Comparison of ENCODE assay signal across 9 mouse cellular contexts in genomic region chr3:79884305-79884704, GRCm38 (mm10). TPM values are rescaled to one million over a fixed set of nuclear protein-coding genes. Genes with fewer than 3 reads are reported as not detected.
DNase-seq lines count a peak whose midpoint lies in the region; ATAC-seq and TF ChIP-seq lines count a peak whose summit lies in the region.
"Had no signal": no experiment of that assay in that cellular context is flagged by ENCODE, and none has a peak within 500 bp of the region (broad histone marks: within the 10 kb centered on the region; RNA-seq: fewer than 3 reads in every experiment).

Gene Fam198b (plus strand): TSS chr3:79884533.

- H3K27ac ChIP-seq in midbrain, embryonic 15.5 days = no peak within 1 kb of the TSS
- no peak within 1 kb of the TSS for H3K27ac ChIP-seq in midbrain, embryonic 13.5 days
- H3K27ac ChIP-seq in hindbrain, embryonic 14.5 days = no peak within 1 kb of the TSS
- H3K27ac ChIP-seq in stomach, embryonic 14.5 days (ENCODE audit: low read length) = peak within 1 kb of the TSS; percentile 48; the same call in 1 of the 2 replicates
- H3K27ac ChIP-seq in cerebellum, adult 2 months (ENCODE audit: insufficient read depth, low read length) = no peak within 1 kb of the TSS
- H3K27ac ChIP-seq: forebrain, embryonic 12.5 days had no signal

- H3K9ac ChIP-seq in midbrain, embryonic 15.5 days = no peak within 1 kb of the TSS
- H3K9ac ChIP-seq in midbrain, embryonic 13.5 days (replicated peaks) = no peak within 1 kb of the TSS
- H3K9ac ChIP-seq in hindbrain, embryonic 14.5 days = no peak within 1 kb of the TSS
- no peak within 1 kb of the TSS for H3K9ac ChIP-seq in stomach, embryonic 14.5 days (replicated peaks; ENCODE audit: low read depth, low read length)
- H3K9ac ChIP-seq: forebrain, embryonic 12.5 days had no signal

- 62% methylated on average over 5 of the region's 5 CpGs for WGBS in midbrain, embryonic 15.5 days
- 67% methylated on average over 5 of the region's 5 CpGs for WGBS in midbrain, embryonic 13.5 days
- WGBS in hindbrain, embryonic 14.5 days = 65% methylated on average over 5 of the region's 5 CpGs
- WGBS in stomach, embryonic 14.5 days = 24% methylated on average over 5 of the region's 5 CpGs
- WGBS in cerebellum, adult 2 months = 74% methylated on average over 5 of the region's 5 CpGs

- H3K4me3 ChIP-seq in midbrain, embryonic 15.5 days = no peak within 1 kb of the TSS
- no peak within 1 kb of the TSS for H3K4me3 ChIP-seq in midbrain, embryonic 13.5 days (replicated peaks)
- no peak within 1 kb of the TSS for H3K4me3 ChIP-seq in hindbrain, embryonic 14.5 days (replicated peaks; ENCODE audit: low read length)
- H3K4me3 ChIP-seq in stomach, embryonic 14.5 days (ENCODE audit: low read depth, low read length) = peak within 1 kb of the TSS; percentile 34; the same call in 1 of the 2 replicates
- no peak within 1 kb of the TSS for H3K4me3 ChIP-seq in cerebellum, adult 2 months (replicated peaks; ENCODE audit: insufficient read depth, low read depth, low read length)
- H3K4me3 ChIP-seq: forebrain, embryonic 12.5 days had no signal

- H3K9me3 ChIP-seq in midbrain, embryonic 15.5 days = no peaks in the 10 kb centered on the region
- H3K9me3 ChIP-seq in midbrain, embryonic 13.5 days = no peaks in the 10 kb centered on the region
- H3K9me3 ChIP-seq in hindbrain, embryonic 14.5 days (ENCODE audit: control insufficient read depth, low read length) = no peaks in the 10 kb centered on the region
- H3K9me3 ChIP-seq in stomach, embryonic 14.5 days (ENCODE audit: control insufficient read depth, low read depth, low read length) = no peaks in the 10 kb centered on the region
- H3K9me3 ChIP-seq: forebrain, embryonic 12.5 days had no signal

- ATAC-seq in midbrain, embryonic 15.5 days (replicated peaks) = 0 out of 2 replicates have a peak, but pooled peaks have one; percentile 4
- ATAC-seq in midbrain, embryonic 13.5 days = no peak
- ATAC-seq in hindbrain, embryonic 14.5 days (ENCODE audit: low FRiP score) = no peak
- ATAC-seq in stomach, embryonic 14.5 days (ENCODE audit: insufficient number of reproducible peaks, insufficient read depth, low FRiP score, low read depth) = no peak

- TF ChIP-seq CTCF in cerebellum, adult 2 months (IDR thresholded peaks at IDR 0.05; ENCODE audit: borderline replicate concordance, insufficient read depth, low read depth, low read length) = no peak

- H3K27me3 ChIP-seq in midbrain, embryonic 15.5 days (replicated peaks) = no peaks in the 10 kb centered on the region
- no peaks in the 10 kb centered on the region for H3K27me3 ChIP-seq in midbrain, embryonic 13.5 days
- no peaks in the 10 kb centered on the region for H3K27me3 ChIP-seq in hindbrain, embryonic 14.5 days (ENCODE audit: control insufficient read depth, insufficient read depth, low read length)
- no peaks in the 10 kb centered on the region for H3K27me3 ChIP-seq in stomach, embryonic 14.5 days (ENCODE audit: control insufficient read depth, insufficient read depth, low read length)
- no peaks in the 10 kb centered on the region for H3K27me3 ChIP-seq in cerebellum, adult 2 months (ENCODE audit: control insufficient read depth, insufficient read depth, low read length)
- H3K27me3 ChIP-seq: forebrain, embryonic 12.5 days had no signal

- H3K36me3 ChIP-seq in midbrain, embryonic 15.5 days (replicated peaks) = no peaks in the 10 kb centered on the region
- H3K36me3 ChIP-seq in midbrain, embryonic 13.5 days = no peaks in the 10 kb centered on the region
- H3K36me3 ChIP-seq in hindbrain, embryonic 14.5 days (replicated peaks; ENCODE audit: control insufficient read depth, insufficient read depth) = no peaks in the 10 kb centered on the region
- no peaks in the 10 kb centered on the region for H3K36me3 ChIP-seq in stomach, embryonic 14.5 days (ENCODE audit: control insufficient read depth, insufficient read depth, low read length)
- H3K36me3 ChIP-seq: forebrain, embryonic 12.5 days had no signal

- H3K4me2 ChIP-seq in midbrain, embryonic 15.5 days = no peak within 1 kb of the TSS
- no peak within 1 kb of the TSS for H3K4me2 ChIP-seq in midbrain, embryonic 13.5 days (replicated peaks)
- H3K4me2 ChIP-seq in hindbrain, embryonic 14.5 days (replicated peaks) = peak within 1 kb of the TSS; percentile 30; the same call in 1 of the 2 replicates
- peak within 1 kb of the TSS; percentile 62 for H3K4me2 ChIP-seq in stomach, embryonic 14.5 days (replicated peaks; ENCODE audit: low read depth, low read length)
- H3K4me2 ChIP-seq: forebrain, embryonic 12.5 days had no signal

- TF ChIP-seq POLR2A in cerebellum, adult 2 months (IDR thresholded peaks at IDR 0.05; ENCODE audit: borderline replicate concordance, insufficient read depth, low read length) = no peak

- DNase-seq in embryo, embryonic 10 days (ENCODE audit: low spot score) = peak; percentile 40
- DNase-seq in embryo, embryonic 9.5 days (ENCODE audit: extremely low spot score) = no peak
- no peak for DNase-seq in hindbrain, embryonic 14.5 days (ENCODE audit: low spot score)
- no peak for DNase-seq in cerebellum, adult 2 months
- DNase-seq in MN1 (ENCODE audit: low spot score) = no peak

- peaks cover 8% of the 10 kb centered on the region; the same call in 1 of the 2 replicates for H3K4me1 ChIP-seq in midbrain, embryonic 15.5 days
- peaks cover 8% of the 10 kb centered on the region for H3K4me1 ChIP-seq in midbrain, embryonic 13.5 days (replicated peaks)
- peaks cover 2% of the 10 kb centered on the region; the same call in 1 of the 2 replicates for H3K4me1 ChIP-seq in hindbrain, embryonic 14.5 days (replicated peaks; ENCODE audit: control insufficient read depth, insufficient read depth, low read length)
- peaks cover 13% of the 10 kb centered on the region for H3K4me1 ChIP-seq in stomach, embryonic 14.5 days (ENCODE audit: control insufficient read depth, insufficient read depth, low read length)
- no peaks in the 10 kb centered on the region for H3K4me1 ChIP-seq in cerebellum, adult 2 months (ENCODE audit: control insufficient read depth, insufficient read depth, low read length)

RNA-seq across cellular contexts. Expression of gene Fam198b, which starts in this region (rescaled TPM):
- 1.3 and 1.6 TPM in 2 replicates for polyA plus RNA-seq in midbrain, embryonic 15.5 days (2015; fragmentation: Nextera tagmentation; extraction: Ambion mirVana)
- polyA plus RNA-seq in midbrain, embryonic 13.5 days (2015; fragmentation: Nextera tagmentation; extraction: Ambion mirVana) = 0.89 and 1.9 TPM in 2 replicates
- polyA plus RNA-seq in hindbrain, embryonic 14.5 days (2014; fragmentation: Nextera tagmentation; extraction: Ambion mirVana) = 1.7 and 4.8 TPM in 2 replicates
- polyA plus RNA-seq in stomach, embryonic 14.5 days (2014; fragmentation: Nextera tagmentation; extraction: Ambion mirVana) = 14.7 and 15.3 TPM in 2 replicates
- polyA plus RNA-seq in cerebellum, adult 2 months (2012; rRNA removed) = 1.4 and 1.5 TPM in 2 replicates

Comparison
In these comparisons a context has a peak if more than half of its experiments do, and no peak if none do; other contexts are left out.
1. H3K4me2 ChIP-seq: peak in hindbrain, embryonic 14.5 days (single experiment) and stomach, embryonic 14.5 days (single experiment); none in midbrain, embryonic 15.5 days (single experiment) and midbrain, embryonic 13.5 days (single experiment).